Mouse (Mus musculus) neural tube, embryonic 13.5 days (tissue): Measurements from ENCODE around the gene Ift46. TPM values are rescaled to one million over a fixed set of nuclear protein-coding genes. Genes with fewer than 3 reads are reported as not detected.

Experiments
- ATAC-seq: fragments of 200-750 bp; cut with Nextera tagmentation; 2 replicates; pipeline ENCODE4 v1.8.0; 2017; ENCODE audit warnings: low read depth, mild to moderate bottlenecking, moderate TSS enrichment, moderate library complexity
- H3K27ac ChIP-seq: fragments of 300-500 bp; sonication (generic); replicated peaks from 2 replicates; pipeline ENCODE4 v1.5.1; 2015; ENCODE audit warnings: moderate library complexity, mild to moderate bottlenecking, inconsistent platforms
- H3K27me3 ChIP-seq: fragments of 300-500 bp; sonication (generic); 2 replicates; pipeline ENCODE4 v1.6.1; 2015; ENCODE audit warnings: mild to moderate bottlenecking, inconsistent platforms
- H3K36me3 ChIP-seq: fragments of 300-500 bp; sonication (generic); 2 replicates; pipeline ENCODE4 v1.6.1; 2015; ENCODE audit warnings: mild to moderate bottlenecking, inconsistent platforms
- H3K4me1 ChIP-seq: fragments of 300-500 bp; sonication (generic); replicated peaks from 2 replicates; pipeline ENCODE4 v1.6.1; 2015; ENCODE audit warnings: inconsistent platforms
- H3K4me2 ChIP-seq: fragments of 300-500 bp; sonication (generic); 2 replicates; pipeline ENCODE4 v1.6.1; 2015; ENCODE audit warnings: inconsistent platforms, mild to moderate bottlenecking, moderate library complexity
- H3K4me3 ChIP-seq: fragments of 300-500 bp; sonication (generic); 2 replicates; pipeline ENCODE4 v1.5.1; 2015; ENCODE audit warnings: mild to moderate bottlenecking, inconsistent platforms
- H3K9ac ChIP-seq: fragments of 300-500 bp; sonication (generic); 2 replicates; pipeline ENCODE4 v1.6.1; 2015; ENCODE audit warnings: moderate library complexity, mild to moderate bottlenecking, inconsistent platforms
- H3K9me3 ChIP-seq: fragments of 300-500 bp; sonication (generic); 2 replicates; pipeline ENCODE4 v1.6.1; 2016; ENCODE audit warnings: inconsistent platforms
- WGBS: fragments of 180-500 bp; shearing (Covaris S2); methylation state at CpG from one replicate; pipeline ENCODE4 v1.1.7; 2015; 5-methylcytosine and 5-hydroxymethylcytosine counted together
- polyA plus RNA-seq: library from polyadenylated mRNA; unstranded; fragments of >200 nt; fragmentation: Nextera tagmentation; extraction: Ambion mirVana; gene quantifications from 2 replicates; pipeline ENCODE4 v1.2.1, GENCODE M21; 2015

Gene Ift46
- polyA plus RNA-seq, 1 experiment from 2014 or later: 174 TPM

DNA sequence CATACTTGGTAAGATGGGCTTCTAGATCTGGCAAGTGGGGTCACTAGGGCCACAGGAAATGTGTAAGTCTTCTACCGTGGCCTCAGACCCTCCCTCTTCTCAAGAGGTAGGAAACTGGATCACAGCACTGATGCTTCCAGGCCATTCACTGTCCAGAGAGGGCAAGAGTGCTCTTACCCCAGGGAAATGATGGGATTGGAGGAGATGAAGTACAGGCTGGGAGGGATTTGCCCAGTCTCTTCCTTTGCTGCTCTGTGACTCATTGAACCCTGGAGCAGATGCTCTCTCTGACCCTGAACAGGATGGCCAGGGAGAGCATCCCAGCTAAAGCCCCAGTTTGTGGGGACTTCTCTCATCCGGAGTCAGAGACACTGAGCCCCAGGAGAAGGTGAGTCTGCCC lies 43.0 kb upstream of the Ift46 start:
- 44% methylated on average over 2 of the region's 2 CpGs for WGBS
- H3K27ac ChIP-seq: peak overlapping the region; percentile 68
- no peak for ATAC-seq
- no peak overlapping the region for H3K4me2 ChIP-seq
- no peaks in the 10 kb centered on the region for H3K9me3 ChIP-seq
- H3K4me3 ChIP-seq: no peak overlapping the region
- 0 out of 2 replicates have a peak overlapping the region, but pooled peaks have one; percentile 17 for H3K9ac ChIP-seq
- no peaks in the 10 kb centered on the region for H3K36me3 ChIP-seq
- H3K4me1 ChIP-seq: peaks cover 81% of the 10 kb centered on the region
- H3K27me3 ChIP-seq: no peaks in the 10 kb centered on the region

DNA sequence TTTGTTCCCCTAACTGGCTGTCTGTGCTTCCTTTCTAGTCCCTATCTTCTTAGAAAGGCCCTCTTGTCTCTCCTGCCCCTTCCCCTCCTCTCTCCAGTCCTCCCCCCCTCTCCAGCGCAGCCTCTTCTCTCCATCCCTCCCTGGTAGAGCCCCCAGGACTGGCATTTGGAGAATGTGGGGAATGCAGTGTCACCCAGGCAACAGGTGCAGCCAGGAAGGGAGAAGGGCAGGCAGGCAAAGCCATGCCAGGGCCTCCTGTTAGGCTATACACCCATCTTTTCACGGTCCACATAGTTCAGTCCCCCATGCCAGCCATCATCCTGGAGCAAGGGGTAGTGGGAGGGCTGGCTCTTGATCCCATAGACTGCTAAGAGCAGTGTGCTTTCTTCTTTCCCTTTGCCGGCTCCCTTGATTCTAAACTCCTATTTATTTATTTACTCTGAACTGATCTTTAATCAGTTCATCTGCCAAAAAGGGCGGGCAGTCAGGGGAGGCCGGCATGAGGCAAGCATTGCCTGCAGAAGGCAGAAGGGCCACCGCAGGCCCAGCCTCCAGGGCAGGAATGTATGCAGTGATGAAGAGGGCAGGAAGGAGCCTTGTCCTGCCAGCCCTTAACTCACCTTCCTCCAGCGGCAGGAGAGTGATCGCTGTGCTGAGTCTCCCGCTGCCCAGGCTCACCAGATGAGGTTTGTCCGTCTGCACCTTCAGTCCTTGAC lies 41.1 kb upstream of the Ift46 start:
- no peaks in the 10 kb centered on the region for H3K27me3 ChIP-seq
- WGBS: 51% methylated on average over 10 of the region's 10 CpGs
- no peak overlapping the region for H3K4me3 ChIP-seq
- peaks cover 62% of the 10 kb centered on the region for H3K4me1 ChIP-seq
- no peaks in the 10 kb centered on the region for H3K9me3 ChIP-seq
- ATAC-seq: peak; percentile 36; the same call in 1 of the 2 replicates
- no peak overlapping the region for H3K9ac ChIP-seq
- peak overlapping the region; percentile 49 for H3K27ac ChIP-seq
- no peak overlapping the region for H3K4me2 ChIP-seq
- no peaks in the 10 kb centered on the region for H3K36me3 ChIP-seq

DNA sequence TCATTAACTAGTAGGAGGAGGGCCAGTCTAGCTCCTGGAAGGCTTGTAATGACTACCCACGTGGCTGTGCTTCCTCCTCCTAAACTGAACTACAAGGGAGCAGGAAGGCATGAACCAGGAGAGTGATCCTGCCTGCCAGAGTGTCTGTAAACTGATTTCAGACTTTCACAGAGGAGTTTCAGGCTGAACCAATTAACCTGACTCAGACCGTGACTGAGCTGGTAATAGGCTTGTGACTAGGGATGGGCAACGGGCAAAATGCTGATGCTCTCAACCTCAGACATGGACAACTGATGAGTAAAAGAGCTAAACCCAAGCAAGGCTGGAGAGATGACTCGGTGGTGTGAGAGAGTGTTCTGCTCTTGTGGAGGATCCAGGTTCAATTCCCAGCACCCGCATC lies 40.3 kb upstream of the Ift46 start:
- ATAC-seq: no peak
- WGBS: 66% methylated on average over 5 of the region's 5 CpGs
- Histone ChIP-seq H3K4me3 (no peak overlapping the region), H3K9me3 (no peaks in the 10 kb centered on the region), H3K27me3 (no peaks in the 10 kb centered on the region), H3K27ac (no peak overlapping the region), H3K4me1 (peaks cover 57% of the 10 kb centered on the region), H3K4me2 (no peak overlapping the region), H3K9ac (no peak overlapping the region), H3K36me3 (no peaks in the 10 kb centered on the region)

DNA sequence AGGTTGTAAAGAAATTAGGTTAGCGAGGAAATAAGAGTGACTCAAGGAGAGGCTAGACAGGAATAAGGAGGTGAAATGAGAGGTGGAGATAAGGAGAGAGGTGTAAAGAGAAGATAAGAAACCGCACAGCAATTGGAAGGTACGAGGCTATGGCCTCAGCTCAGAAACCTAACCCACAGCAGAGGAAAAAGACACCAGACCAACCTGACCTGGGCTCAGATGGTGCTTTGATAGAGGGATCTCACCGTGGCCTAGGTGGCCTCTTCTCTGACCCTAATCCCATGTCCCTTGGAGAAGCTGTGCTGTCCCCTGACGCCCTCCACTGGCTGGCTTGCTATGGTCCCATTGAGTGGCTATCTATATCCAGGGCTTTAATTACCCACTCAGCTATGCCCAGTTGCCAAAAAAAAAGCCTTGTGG lies 35.6 kb upstream of the Ift46 start:
- Histone ChIP-seq H3K27ac (no peak overlapping the region), H3K4me2 (peak overlapping the region; percentile 99; the same call in 1 of the 2 replicates), H3K4me3 (no peak overlapping the region), H3K36me3 (no peaks in the 10 kb centered on the region), H3K4me1 (peaks cover 41% of the 10 kb centered on the region), H3K9ac (no peak overlapping the region; the same call in 1 of the 2 replicates), H3K9me3 (no peaks in the 10 kb centered on the region), H3K27me3 (0 out of 2 replicates have a peak, but pooled peaks cover 12% of the 10 kb centered on the region)
- ATAC-seq: no peak
- 79% methylated on average over 5 of the region's 5 CpGs for WGBS

DNA sequence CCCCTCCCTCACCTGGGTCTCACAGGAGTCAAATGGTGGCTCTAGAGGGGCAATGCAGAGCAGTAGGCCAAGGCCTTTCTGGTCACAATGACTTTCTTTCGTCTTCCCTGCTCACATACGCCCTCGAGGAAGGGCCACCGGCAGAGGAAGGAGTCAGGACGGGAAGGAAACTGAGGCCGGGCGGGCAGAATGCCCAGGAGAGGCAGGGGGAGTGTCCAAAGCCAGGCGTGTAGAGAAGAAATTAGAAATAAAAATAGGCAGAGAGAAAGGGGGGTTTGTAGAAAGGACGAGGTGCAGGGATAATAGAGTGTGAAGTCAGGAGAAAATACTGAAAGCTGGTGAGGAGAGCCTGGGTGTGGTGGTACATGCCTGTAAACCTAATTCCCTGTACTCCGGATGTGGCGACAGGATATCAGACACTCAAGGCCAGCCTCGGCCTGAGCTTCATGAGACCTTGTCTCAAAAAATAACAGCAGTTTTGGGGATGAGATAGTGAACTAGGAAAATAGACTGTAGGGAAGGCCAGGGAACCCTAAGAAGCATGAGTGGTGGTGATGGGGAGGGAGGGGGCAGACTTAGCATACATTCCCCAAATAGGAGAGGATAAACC lies 34.7 kb upstream of the Ift46 start:
- Histone ChIP-seq H3K4me3 (peak overlapping the region; percentile 61), H3K4me2 (peak overlapping the region; percentile 99), H3K4me1 (peaks cover 34% of the 10 kb centered on the region), H3K9me3 (no peaks in the 10 kb centered on the region), H3K9ac (peak overlapping the region; percentile 80), H3K27ac (peak overlapping the region; percentile 68), H3K36me3 (no peaks in the 10 kb centered on the region), H3K27me3 (0 out of 2 replicates have a peak, but pooled peaks cover 12% of the 10 kb centered on the region)
- 48% methylated on average over 12 of the region's 12 CpGs for whole genome bisulfite sequencing
- ATAC-seq: no peak

DNA sequence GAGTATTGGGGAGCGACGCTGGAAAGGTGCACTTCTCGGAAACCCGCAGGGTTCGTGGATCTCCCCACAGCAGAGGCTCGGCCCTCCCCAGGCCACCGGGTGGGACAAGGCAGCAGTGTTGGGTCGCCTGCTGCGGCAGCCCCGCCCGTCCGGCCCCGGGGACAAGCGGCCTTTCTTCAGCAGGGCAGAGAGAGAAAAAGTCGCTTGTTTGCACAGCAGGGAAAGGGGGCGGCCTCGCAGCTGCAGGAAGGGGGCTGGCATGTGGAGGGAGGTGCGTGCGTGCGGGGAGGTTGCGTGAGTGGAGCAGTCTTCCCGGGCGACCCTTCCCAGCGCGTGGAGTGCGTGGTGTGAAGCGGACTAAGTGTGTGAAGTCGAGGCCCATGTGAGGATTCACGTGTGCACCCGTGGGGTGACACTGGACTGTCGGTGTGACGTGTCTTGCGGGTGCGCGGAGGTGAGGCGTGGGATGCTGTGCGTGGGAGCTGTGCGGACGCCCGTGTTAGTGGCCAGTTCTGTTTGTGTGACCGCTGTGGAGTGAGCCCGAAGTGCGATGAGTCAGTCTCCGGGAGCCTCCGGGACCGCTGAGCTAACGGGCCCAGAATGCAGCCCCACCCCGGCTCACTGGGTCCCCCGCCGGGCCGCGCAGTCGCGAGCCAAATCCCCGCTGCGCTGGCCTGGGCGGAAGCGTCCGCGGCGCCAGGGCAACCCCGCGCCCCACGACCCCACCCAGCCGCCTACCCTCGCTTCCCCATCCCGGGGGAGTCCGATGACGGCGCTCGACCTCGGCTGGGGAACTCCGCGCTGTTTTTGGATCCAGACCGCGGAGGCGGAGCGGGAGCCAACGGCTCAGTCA lies 33.8 kb upstream of the Ift46 start:
- WGBS: under 1% methylated on average over 79 of the region's 79 CpGs
- ATAC-seq: peak; percentile 52

DNA sequence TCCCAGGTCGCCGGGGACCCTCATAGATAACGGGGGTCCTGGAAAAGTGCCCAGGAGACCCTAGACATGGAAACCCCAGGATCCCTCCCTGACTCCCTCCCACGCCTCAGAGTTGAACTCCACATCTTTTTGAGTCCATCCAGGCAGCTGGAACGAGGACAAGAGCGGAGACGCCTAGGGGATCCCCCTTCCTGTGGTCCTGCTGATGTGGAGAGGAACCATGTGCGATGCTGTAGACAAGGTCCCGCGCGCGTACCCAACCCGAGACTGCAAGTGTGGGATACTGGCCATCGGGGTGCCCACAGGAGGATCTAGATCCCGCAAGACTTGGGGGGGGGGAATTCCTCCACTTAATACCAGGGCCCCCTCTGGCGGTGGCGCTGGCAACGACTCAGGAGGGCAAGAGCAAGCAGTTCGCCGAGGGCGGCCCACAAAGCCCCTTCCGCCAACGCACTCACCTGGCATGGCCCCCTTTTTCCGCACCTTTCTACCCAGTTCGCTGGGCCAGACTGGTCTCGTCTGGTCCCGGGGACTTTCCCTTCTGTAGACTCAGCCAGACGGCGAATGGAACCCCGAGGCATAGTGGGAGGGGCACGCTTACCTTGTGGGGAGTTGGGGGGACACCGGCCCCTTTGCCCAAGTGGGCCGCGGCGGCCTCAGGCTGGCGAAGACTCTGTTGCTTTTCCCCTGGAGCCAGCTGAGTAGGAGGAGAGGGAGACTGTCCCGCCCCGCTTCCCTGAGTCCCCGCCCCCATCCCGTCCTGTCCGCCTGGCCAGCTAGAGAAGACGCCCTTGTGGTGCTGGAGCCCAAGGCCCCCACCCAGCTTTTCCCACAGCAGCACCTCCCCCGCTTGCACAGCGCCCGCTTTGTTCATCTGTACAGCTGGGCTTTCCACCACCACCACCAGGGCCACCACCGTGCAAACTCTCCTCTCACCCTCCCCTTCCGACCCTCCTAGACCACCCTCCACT lies 32.9 kb upstream of the Ift46 start, which contains the start of gene Phldb1:
Phldb1 (minus strand) TSS at position 675 of the 971 bp plus-strand sequence.
- H3K4me1 ChIP-seq: peaks cover 34% of the 10 kb centered on the region
- no peaks in the 10 kb centered on the region for H3K9me3 ChIP-seq
- H3K27me3 ChIP-seq: 0 out of 2 replicates have a peak, but pooled peaks cover 12% of the 10 kb centered on the region
- peak within 1 kb of the TSS; percentile 68 for H3K27ac ChIP-seq
- peak within 1 kb of the TSS; percentile 80 for H3K9ac ChIP-seq
- no peaks in the 10 kb centered on the region for H3K36me3 ChIP-seq
- ATAC-seq: peak; percentile 67
- under 1% methylated on average over 46 of the region's 47 CpGs for WGBS
- H3K4me2 ChIP-seq: peak within 1 kb of the TSS; percentile 99
- peak within 1 kb of the TSS; percentile 61 for H3K4me3 ChIP-seq

More for the DNA sequence above, 33.8 kb upstream of the Ift46 start:
- Histone ChIP-seq H3K4me1 (peaks cover 34% of the 10 kb centered on the region), H3K4me3 (peak overlapping the region; percentile 61), H3K27me3 (0 out of 2 replicates have a peak, but pooled peaks cover 12% of the 10 kb centered on the region), H3K27ac (peak overlapping the region; percentile 68), H3K9me3 (no peaks in the 10 kb centered on the region), H3K4me2 (peak overlapping the region; percentile 99), H3K36me3 (no peaks in the 10 kb centered on the region), H3K9ac (peak overlapping the region; percentile 80)

DNA sequence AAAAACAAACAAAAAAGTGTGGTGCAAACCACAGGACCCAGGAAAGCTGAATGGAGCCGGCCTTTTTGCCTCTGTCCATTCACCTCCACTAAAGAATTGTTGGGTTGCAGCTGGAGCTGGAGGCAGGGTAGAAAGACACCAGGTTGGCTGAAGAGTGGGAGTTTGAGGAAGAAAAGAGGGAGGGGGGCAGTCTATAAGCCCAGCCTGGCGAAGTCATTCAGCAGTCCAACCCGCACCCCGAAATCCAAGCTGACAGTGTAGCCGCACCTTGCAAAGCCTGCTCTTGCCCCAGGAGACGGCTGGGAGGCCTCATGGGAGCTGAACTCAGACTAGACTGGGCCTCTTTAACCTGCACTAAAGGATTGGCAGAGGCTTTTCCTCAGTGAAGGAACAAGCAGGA lies 31.8 kb upstream of the Ift46 start:
- Histone ChIP-seq H3K4me2 (no peak overlapping the region), H3K36me3 (0 out of 2 replicates have a peak, but pooled peaks cover 1% of the 10 kb centered on the region), H3K27me3 (0 out of 2 replicates have a peak, but pooled peaks cover 12% of the 10 kb centered on the region), H3K9ac (no peak overlapping the region), H3K27ac (no peak overlapping the region), H3K9me3 (no peaks in the 10 kb centered on the region), H3K4me3 (no peak overlapping the region), H3K4me1 (peaks cover 34% of the 10 kb centered on the region)
- no peak for ATAC-seq
- WGBS: 85% methylated on average over 6 of the region's 6 CpGs

DNA sequence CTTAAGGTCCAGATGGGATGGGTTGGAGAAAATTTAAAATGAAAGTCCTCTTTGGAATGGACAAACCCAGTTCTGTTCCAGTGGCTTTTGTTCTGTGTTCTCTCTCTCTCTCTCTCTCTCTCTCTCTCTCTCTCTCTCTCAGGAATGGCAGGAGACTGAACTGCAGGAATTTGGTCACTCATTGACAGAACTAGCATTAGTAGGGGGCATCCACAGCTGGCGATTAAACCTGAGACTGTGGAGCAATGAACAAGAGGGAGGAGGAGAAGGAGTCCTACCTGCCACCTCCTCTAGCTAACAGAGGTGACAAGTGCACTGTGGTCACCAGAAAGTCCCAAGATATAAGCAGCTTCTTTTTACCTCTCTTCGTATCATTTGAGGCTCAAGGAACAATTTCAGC lies 31.4 kb upstream of the Ift46 start:
- ATAC-seq: no peak
- no peak overlapping the region for H3K9ac ChIP-seq
- 64% methylated on average over 2 of the region's 2 CpGs for WGBS

DNA sequence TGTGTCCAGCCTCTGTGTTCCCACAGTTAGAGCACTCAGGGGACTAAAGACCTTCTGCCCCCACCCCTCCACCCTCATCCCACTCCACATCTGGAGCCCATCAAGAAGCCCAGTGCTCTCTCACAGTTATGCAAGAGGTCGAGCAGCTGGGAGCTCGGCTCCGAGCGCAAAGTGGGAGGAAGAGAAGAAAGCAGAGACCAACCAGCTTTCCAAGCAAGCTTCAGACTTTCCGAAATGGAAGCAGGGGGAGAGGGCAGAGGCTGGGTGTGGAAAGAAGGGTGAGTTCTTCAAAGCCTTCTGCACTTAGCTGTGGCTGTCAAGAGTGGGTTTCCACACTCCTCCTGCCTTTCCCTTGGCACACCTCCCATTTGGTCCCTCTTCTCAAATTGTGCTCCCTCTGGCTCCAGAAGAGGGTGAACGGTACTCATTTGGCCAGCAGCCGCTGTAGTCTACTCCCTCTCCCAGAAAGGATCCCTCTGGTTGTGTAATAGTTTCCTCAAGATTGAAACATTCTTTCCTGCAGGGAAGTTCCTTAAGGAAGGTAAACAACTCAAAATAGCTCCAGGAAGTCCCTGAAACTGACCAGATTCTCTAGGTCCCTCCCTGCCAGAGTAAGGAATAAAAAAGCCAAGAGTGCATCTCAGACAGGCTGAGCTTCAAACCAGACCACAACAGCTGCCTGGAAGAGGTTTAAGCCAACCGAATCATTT lies 30.3 kb upstream of the Ift46 start:
- H3K4me1 ChIP-seq: peaks cover 32% of the 10 kb centered on the region
- no peaks in the 10 kb centered on the region for H3K9me3 ChIP-seq
- WGBS: 58% methylated on average over 8 of the region's 8 CpGs
- no peak overlapping the region for H3K9ac ChIP-seq
- peak overlapping the region; percentile 59 for H3K27ac ChIP-seq
- no peak overlapping the region for H3K4me2 ChIP-seq
- ATAC-seq: no peak
- H3K36me3 ChIP-seq: peaks cover 9% of the 10 kb centered on the region; the same call in 1 of the 2 replicates
- no peak overlapping the region for H3K4me3 ChIP-seq
- H3K27me3 ChIP-seq: 0 out of 2 replicates have a peak, but pooled peaks cover 12% of the 10 kb centered on the region

More for the DNA sequence above, 31.4 kb upstream of the Ift46 start:
- peaks cover 34% of the 10 kb centered on the region for H3K4me1 ChIP-seq
- 0 out of 2 replicates have a peak, but pooled peaks cover 12% of the 10 kb centered on the region for H3K27me3 ChIP-seq
- no peak overlapping the region for H3K27ac ChIP-seq
- H3K9me3 ChIP-seq: no peaks in the 10 kb centered on the region
- 0 out of 2 replicates have a peak, but pooled peaks cover 6% of the 10 kb centered on the region for H3K36me3 ChIP-seq
- H3K4me3 ChIP-seq: no peak overlapping the region
- no peak overlapping the region for H3K4me2 ChIP-seq
